Mouse (Mus musculus): ENCODE measurements around the gene Tbpl2.

Tbpl2 gene

DNA sequence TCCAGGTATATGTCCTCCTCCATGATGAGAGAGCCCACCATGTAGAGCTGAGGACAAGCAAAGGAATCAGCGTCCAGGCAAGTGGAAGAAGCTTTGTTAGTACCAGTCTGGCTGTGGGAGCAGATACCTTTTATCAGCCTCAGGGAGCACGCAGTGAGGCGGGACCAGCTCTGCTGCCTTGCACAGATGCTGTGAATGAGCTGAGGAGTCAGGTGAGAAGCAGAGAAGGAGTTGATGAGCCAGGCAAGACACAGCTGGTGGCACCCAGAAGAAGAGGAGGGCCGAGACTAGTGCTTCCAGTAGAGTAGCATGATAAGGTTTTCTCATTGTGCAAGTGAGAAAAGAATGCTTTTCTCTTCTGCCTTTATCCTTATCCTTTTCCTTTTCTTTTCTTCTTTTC is at the start of gene Tbpl2:
Tbpl2 (minus strand) TSS at position 101 of the 400 bp plus-strand sequence.
- DNase-seq (ENCODE audit: low read depth), result no peak

GRCm38 (mm10) chr2:24134373-24134772 is 38.0 kb upstream of the Tbpl2 start:
- DNase-seq (ENCODE audit: low read depth), result no peak

GRCm38 (mm10) chr2:24109085-24109484 is 12.7 kb upstream of the Tbpl2 start:
- DNase-seq (ENCODE audit: low read depth), result no peak

- DNase-seq (ENCODE audit: low read depth), result no peak
Observed at GRCm38 (mm10) chr2:24103619-24104289, 7.4 kb upstream of the Tbpl2 start.

DNA sequence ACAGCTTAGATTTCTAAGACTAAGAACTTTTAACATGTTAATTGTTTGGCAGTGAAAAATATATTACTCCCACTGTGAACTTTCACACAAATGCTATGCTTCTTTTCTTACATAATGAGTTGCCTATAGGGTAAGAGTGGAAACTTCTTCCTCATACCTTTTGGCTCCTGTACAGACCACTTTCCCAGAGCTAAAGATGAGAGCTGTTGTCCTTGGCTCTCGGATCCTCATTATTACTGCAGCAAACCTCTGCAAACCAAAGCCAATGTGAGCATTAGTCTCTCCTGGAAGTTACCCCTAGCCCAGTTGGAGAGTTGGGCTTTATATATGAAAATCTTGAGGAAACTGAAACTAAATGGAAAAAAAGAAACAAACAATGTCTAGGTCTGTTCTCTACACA is 5.5 kb downstream of the Tbpl2 start:
- DNase-seq (ENCODE audit: low read depth), result no peak

- no peak for DNase-seq (ENCODE audit: low read depth)
Observed at GRCm38 (mm10) chr2:24050459-24050858, 45.9 kb downstream of the Tbpl2 start.

DNA sequence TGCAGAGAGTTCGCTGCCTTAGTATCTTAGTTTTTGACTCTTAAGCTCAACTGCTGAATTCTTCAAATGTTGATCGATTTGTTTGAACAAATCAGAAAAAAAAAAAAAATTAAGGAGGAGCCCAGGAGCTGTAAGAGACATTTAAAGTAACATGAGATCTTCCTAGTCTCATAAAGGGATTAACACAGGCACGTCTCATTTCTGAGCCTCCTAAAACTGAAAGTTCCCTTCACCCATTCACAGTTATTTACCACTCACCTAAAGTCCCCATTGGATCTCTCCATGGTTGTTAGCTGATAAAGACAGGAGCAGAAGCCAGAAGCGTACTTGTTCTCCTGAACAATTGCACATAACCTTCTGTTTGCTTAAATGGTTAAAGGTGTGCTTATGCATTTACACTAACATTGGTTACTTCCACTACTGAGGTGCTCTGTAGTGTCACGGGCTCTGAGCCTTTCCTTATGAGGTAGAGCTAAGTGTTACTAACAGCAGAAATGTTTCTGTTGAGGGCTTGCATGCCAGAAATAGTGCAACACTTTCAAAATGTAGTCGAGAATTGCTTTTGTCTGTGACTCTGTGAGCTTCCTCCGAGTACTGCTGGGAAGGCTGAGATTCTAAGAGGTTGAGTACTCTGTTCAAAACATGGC is 46.9 kb downstream of the Tbpl2 start, which contains the start of gene Hnmt:
Hnmt (minus strand) TSS at position 51 of the 647 bp plus-strand sequence.
- DNase-seq (ENCODE audit: low read depth), result no peak

GRCm38 (mm10) chr2:24048480-24049097 is 47.8 kb downstream of the Tbpl2 start:
- no peak for DNase-seq (ENCODE audit: low read depth)

- no peak for DNase-seq (ENCODE audit: low read depth)
Observed at GRCm38 (mm10) chr2:24047551-24048479, 48.6 kb downstream of the Tbpl2 start.

- DNase-seq (ENCODE audit: low read depth), result no peak
Observed at GRCm38 (mm10) chr2:24042901-24043300, 53.5 kb downstream of the Tbpl2 start.

GRCm38 (mm10) chr2:24040531-24040930 is 55.9 kb downstream of the Tbpl2 start:
- no peak for DNase-seq (ENCODE audit: low read depth)
